Mouse (Mus musculus): Measurements from ENCODE around the gene Trp53bp2. TPM values are rescaled to one million over a fixed set of nuclear protein-coding genes. Genes with fewer than 3 reads are reported as not detected.

Trp53bp2 gene
- polyA plus RNA-seq, 1 experiment, result 34.8 TPM

GRCm38 (mm10) chr1:182490568-182490967, 81.6 kb downstream of the Trp53bp2 start:
- TF ChIP-seq POLR2A (IDR thresholded peaks at IDR 0.05; ENCODE audit: borderline replicate concordance, extremely low read depth, insufficient read depth, insufficient read length, poor library complexity, severe bottlenecking), result no peak
- peak; percentile 28; the same call in 1 of the 2 replicates for TF ChIP-seq CTCF (IDR thresholded peaks at IDR 0.05; ENCODE audit: borderline replicate concordance, extremely low read depth, insufficient read depth, insufficient read length)
- peak; percentile 9 for DNase-seq (ENCODE audit: low read depth)

- DNase-seq (ENCODE audit: low read depth), result no peak
- TF ChIP-seq POLR2A (IDR thresholded peaks at IDR 0.05; ENCODE audit: borderline replicate concordance, extremely low read depth, insufficient read depth, insufficient read length, poor library complexity, severe bottlenecking) (no peak), CTCF (IDR thresholded peaks at IDR 0.05; ENCODE audit: borderline replicate concordance, extremely low read depth, insufficient read depth, insufficient read length) (no peak)
Observed at GRCm38 (mm10) chr1:182491839-182492238, 82.9 kb downstream of the Trp53bp2 start.

- DNase-seq (ENCODE audit: low read depth), result no peak
- TF ChIP-seq CTCF (IDR thresholded peaks at IDR 0.05; ENCODE audit: borderline replicate concordance, extremely low read depth, insufficient read depth, insufficient read length) (no peak), POLR2A (IDR thresholded peaks at IDR 0.05; ENCODE audit: borderline replicate concordance, extremely low read depth, insufficient read depth, insufficient read length, poor library complexity, severe bottlenecking) (no peak)
Observed at GRCm38 (mm10) chr1:182494285-182495145, 85.5 kb downstream of the Trp53bp2 start.

GRCm38 (mm10) chr1:182496685-182497084, 87.7 kb downstream of the Trp53bp2 start:
- TF ChIP-seq CTCF (IDR thresholded peaks at IDR 0.05; ENCODE audit: borderline replicate concordance, extremely low read depth, insufficient read depth, insufficient read length) (no peak), POLR2A (IDR thresholded peaks at IDR 0.05; ENCODE audit: borderline replicate concordance, extremely low read depth, insufficient read depth, insufficient read length, poor library complexity, severe bottlenecking) (no peak)

GRCm38 (mm10) chr1:182497736-182498135, 88.8 kb downstream of the Trp53bp2 start:
- no peak for DNase-seq (ENCODE audit: low read depth)
- no peak for TF ChIP-seq CTCF (IDR thresholded peaks at IDR 0.05; ENCODE audit: borderline replicate concordance, extremely low read depth, insufficient read depth, insufficient read length)

More at GRCm38 (mm10) chr1:182496685-182497084, 87.7 kb downstream of the Trp53bp2 start:
- DNase-seq (ENCODE audit: low read depth), result no peak

GRCm38 (mm10) chr1:182499443-182500089, 90.6 kb downstream of the Trp53bp2 start:
- DNase-seq (ENCODE audit: low read depth), result no peak
- no peak for TF ChIP-seq CTCF (IDR thresholded peaks at IDR 0.05; ENCODE audit: borderline replicate concordance, extremely low read depth, insufficient read depth, insufficient read length)
- no peak for TF ChIP-seq POLR2A (IDR thresholded peaks at IDR 0.05; ENCODE audit: borderline replicate concordance, extremely low read depth, insufficient read depth, insufficient read length, poor library complexity, severe bottlenecking)

- DNase-seq (ENCODE audit: low read depth), result no peak
- no peak for TF ChIP-seq POLR2A (IDR thresholded peaks at IDR 0.05; ENCODE audit: borderline replicate concordance, extremely low read depth, insufficient read depth, insufficient read length, poor library complexity, severe bottlenecking)
- TF ChIP-seq CTCF (IDR thresholded peaks at IDR 0.05; ENCODE audit: borderline replicate concordance, extremely low read depth, insufficient read depth, insufficient read length), result no peak
Observed at GRCm38 (mm10) chr1:182500224-182500623, 91.3 kb downstream of the Trp53bp2 start.

GRCm38 (mm10) chr1:182500843-182501242, 91.9 kb downstream of the Trp53bp2 start:
- peak; percentile 33 for DNase-seq (ENCODE audit: low read depth)
- TF ChIP-seq POLR2A (IDR thresholded peaks at IDR 0.05; ENCODE audit: borderline replicate concordance, extremely low read depth, insufficient read depth, insufficient read length, poor library complexity, severe bottlenecking) (no peak), CTCF (IDR thresholded peaks at IDR 0.05; ENCODE audit: borderline replicate concordance, extremely low read depth, insufficient read depth, insufficient read length) (no peak)

GRCm38 (mm10) chr1:182501815-182502405, 92.9 kb downstream of the Trp53bp2 start:
- TF ChIP-seq POLR2A (IDR thresholded peaks at IDR 0.05; ENCODE audit: borderline replicate concordance, extremely low read depth, insufficient read depth, insufficient read length, poor library complexity, severe bottlenecking) (no peak), CTCF (IDR thresholded peaks at IDR 0.05; ENCODE audit: borderline replicate concordance, extremely low read depth, insufficient read depth, insufficient read length) (no peak)
- no peak for DNase-seq (ENCODE audit: low read depth)

GRCm38 (mm10) chr1:182502491-182503050, 93.6 kb downstream of the Trp53bp2 start:
- no peak for DNase-seq (ENCODE audit: low read depth)
- no peak for TF ChIP-seq POLR2A (IDR thresholded peaks at IDR 0.05; ENCODE audit: borderline replicate concordance, extremely low read depth, insufficient read depth, insufficient read length, poor library complexity, severe bottlenecking)
- TF ChIP-seq CTCF (IDR thresholded peaks at IDR 0.05; ENCODE audit: borderline replicate concordance, extremely low read depth, insufficient read depth, insufficient read length), result no peak

Data from brain, embryonic 14.5 days (tissue).